Mouse (Mus musculus) ovary, postnatal 14 days (tissue): ENCODE results near the gene Hoxa10.
A peak's percentile ranks its signal among the peaks of the same experiment; 100 is the strongest.

Experiments used
- DNase-seq: peaks from one replicate; pipeline ENCODE4 v3.0.0; 2022; ENCODE audit warnings: low spot score

Gene Hoxa10

GRCm38 (mm10) chr6:52217459-52217768, 23.2 kb downstream of the Hoxa10 start:
- no peak for DNase-seq

- no peak for DNase-seq
Observed at GRCm38 (mm10) chr6:52216691-52217458, 23.8 kb downstream of the Hoxa10 start.

- DNase-seq: no peak
Observed at GRCm38 (mm10) chr6:52215771-52216535, 24.7 kb downstream of the Hoxa10 start.

DNA sequence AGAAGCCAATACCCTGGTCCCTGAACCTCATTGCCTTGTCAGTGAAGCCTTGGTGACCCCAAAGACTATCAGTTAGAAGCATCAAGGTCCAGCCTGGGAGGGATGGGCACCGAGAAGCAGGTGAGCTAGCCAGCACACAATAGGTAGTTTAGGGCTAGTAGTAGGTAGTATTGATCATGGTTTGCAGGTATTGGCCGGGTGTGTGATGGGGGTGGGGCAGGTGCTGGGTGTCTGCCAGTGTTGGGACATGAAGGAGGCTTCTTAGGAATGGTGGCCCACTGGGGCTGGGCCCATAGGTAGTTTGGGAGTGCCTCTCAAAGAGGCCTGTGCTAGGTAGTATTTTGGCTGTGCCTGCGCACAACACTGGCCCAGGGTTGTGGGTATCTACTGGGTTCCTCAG, 25.6 kb downstream of the Hoxa10 start:
- no peak for DNase-seq

DNA sequence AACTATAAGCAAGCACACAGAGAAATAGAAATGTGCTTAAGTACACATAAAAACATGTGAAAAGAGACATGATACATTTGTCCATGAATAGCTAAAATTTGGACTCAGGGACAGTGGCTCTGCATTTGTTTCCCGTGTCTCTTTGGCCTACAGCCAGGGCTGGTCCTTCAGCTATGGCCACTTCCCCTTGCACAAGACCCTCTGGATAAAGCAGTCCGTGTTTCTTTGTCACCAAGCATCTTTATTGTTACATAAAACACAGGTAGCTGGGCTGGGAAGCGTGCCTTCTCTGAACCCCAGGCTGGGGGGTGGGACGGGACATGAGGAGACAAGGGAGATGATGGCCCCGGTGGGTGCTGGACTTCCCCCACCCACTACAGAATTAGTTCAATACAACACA, 26.4 kb downstream of the Hoxa10 start:
- DNase-seq: no peak

- DNase-seq: no peak
Observed at GRCm38 (mm10) chr6:52213119-52213986, 27.3 kb downstream of the Hoxa10 start, which contains the start of the genes Hoxa3 and Gm28308. Hoxa3 (minus strand) TSS chr6:52213336. Gm28308 (minus strand) TSS chr6:52213339.

GRCm38 (mm10) chr6:52212556-52213118, 28.0 kb downstream of the Hoxa10 start:
- DNase-seq: no peak

DNA sequence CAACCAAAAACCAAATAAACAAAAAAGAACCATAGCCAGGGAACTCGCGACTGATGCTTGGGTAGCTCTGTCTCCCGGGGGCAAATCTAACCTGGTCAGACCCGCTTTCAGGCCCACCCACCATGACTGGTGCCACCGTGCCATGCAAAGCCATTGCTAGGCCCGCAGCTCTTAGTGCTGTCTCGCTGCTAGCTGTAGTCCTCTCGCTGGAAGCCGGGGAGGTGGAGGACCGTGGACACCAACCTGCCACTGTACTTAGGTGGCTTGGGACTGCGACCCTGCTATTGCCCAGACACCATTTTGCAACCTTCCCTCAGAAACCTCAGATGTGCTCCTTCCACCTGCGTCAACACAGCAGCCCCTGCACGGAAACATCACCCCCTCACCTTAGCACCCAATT, 28.7 kb downstream of the Hoxa10 start:
- no peak for DNase-seq

DNA sequence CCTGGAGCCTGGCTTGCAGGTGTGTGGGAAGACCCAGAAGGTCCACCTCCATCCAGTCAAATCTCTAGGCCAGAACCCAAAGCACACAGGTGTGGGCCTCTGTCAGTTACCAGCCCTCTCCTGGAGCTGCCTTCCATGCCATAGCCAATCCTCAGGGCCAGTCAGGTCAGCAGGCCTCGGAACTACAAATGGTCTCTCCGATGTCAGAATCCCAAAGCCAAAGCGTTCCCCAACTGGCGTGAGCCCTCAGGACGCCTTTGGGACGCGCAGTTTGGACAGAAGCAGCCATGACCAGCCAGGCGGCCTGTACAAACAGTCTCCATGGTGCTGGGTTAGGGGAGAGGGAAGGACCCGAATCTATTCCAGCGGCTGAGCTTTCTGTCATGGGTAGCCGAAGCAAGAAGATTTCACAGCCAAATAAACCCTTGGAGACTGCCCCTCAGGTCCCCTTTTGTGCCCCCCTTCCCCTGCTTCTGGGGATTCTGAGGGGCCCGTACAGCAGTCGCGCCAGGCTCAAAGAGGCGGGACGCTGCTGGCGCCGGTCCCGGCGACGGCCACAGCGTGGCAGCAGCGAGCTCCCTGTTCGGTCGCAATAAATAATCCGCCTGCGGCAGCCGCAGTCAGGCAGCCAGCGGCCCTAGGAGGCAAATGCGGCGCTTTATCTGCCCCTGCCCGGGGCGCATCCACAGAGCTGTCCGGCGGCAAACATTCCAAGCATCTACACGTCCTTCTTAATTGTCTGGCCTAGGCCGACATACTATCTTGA, 29.3 kb downstream of the Hoxa10 start:
- DNase-seq: peak; percentile 71

- no peak for DNase-seq
Observed at GRCm38 (mm10) chr6:52209685-52210046, 31.0 kb downstream of the Hoxa10 start.

DNA sequence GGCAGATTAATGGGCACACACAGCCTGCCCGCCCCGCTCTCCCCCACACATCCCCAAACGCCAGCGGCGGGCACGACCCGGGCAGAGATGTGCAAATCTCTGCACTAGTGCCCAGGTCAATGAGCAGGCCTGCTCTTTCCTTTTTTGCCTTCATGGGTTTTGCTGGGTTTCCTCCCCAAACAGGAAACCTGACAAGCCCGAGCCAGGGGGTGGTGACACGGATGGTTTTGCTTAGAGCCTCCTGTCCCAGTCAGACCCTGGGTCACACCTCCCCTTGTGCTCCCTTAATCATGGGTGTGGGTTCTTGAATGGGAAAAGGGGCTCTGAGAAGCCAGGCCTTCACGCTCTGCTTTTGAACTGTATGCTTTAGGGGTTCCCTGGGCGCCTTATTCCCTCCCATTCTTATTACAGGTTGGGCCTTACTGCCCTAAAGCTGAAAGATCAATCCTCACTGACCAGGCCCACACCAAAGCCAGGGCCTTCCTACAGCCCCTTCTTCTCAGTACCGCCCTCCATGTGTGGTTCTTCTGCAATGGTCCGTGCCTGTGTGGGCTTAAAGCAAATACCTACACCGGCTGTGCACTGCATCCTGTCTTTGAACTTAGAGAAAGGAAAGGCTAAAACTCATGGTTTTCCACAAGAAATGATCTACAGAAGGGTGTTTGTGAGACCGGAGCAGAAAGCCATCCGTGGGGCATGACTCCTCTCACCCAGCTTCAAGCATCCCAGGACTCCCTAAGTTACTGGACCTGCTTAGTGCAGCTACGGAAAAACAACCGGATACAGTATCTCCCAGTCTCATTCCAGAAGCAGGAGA, 31.6 kb downstream of the Hoxa10 start:
- no peak for DNase-seq

GRCm38 (mm10) chr6:52208072-52208867, 32.4 kb downstream of the Hoxa10 start, which contains the start of gene Hoxa6:
Hoxa6 (minus strand) TSS chr6:52208722.
- no peak for DNase-seq

DNA sequence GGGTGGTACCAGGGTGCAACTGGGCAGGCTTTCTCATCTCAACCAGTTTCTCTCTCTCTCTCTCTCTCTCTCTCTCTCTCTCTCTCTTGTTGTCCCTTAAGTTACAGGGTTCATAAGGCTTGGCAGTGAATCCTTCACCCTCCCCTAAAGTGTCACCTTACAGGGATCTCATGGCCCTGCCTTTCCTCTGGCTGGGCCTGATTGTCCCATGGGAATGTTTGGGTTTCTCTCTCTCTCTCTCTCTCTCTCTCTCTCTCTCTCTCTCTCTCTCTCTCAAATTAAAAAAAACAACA, 33.0 kb downstream of the Hoxa10 start:
- no peak for DNase-seq

GRCm38 (mm10) chr6:52206882-52207683, 33.6 kb downstream of the Hoxa10 start:
- no peak for DNase-seq

- DNase-seq: no peak
Observed at GRCm38 (mm10) chr6:52205638-52206621, 34.7 kb downstream of the Hoxa10 start.

GRCm38 (mm10) chr6:52205221-52205620, 35.4 kb downstream of the Hoxa10 start:
- DNase-seq: no peak

DNA sequence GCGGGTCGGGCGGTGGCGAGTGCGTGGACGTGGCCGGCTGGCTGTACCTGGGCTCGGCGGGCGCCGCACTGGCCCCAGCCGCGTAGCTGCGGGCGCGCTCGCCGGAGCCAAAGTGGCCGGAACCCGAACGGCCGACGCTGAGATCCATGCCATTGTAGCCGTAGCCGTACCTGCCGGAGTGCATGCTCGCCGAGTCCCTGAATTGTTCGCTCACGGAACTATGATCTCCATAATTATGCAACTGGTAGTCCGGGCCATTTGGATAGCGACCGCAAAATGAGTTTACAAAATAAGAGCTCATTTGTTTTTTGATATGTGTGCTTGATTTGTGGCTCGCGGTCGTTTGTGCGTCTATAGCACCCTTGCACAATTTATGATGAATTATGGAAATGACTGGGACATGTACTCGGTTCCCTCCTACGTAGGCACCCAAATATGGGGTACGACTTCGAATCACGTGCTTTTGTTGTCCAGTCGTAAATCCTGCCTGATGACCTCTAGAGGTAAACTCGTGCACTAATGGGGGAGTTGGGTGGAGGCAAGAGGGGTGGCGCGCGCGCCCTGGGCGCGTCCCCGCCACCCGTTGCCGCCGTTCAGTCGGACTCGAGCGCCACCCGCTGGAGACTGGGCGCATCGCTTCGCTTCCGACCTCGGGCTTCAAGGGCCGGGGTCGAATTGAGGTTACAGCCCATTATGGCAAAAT, 36.5 kb downstream of the Hoxa10 start, which contains the start of gene Hoxa5:
Gene Hoxa5 (minus strand): TSS at position 538 of the 703 bp plus-strand sequence.
- peak; percentile 78 for DNase-seq
